Mouse (Mus musculus) regulatory T cell (primary cell): ENCODE data around the gene Adamts6.

Source experiments
- in situ Hi-C: fragments of 300-600 bp; cut with MboI, MseI; formaldehyde crosslinking; loops from one replicate; pipeline ENCODE4 v1.15.1; 2025; ENCODE audit warnings: high pct_unique_total_duplicates

Adamts6 gene

DNA sequence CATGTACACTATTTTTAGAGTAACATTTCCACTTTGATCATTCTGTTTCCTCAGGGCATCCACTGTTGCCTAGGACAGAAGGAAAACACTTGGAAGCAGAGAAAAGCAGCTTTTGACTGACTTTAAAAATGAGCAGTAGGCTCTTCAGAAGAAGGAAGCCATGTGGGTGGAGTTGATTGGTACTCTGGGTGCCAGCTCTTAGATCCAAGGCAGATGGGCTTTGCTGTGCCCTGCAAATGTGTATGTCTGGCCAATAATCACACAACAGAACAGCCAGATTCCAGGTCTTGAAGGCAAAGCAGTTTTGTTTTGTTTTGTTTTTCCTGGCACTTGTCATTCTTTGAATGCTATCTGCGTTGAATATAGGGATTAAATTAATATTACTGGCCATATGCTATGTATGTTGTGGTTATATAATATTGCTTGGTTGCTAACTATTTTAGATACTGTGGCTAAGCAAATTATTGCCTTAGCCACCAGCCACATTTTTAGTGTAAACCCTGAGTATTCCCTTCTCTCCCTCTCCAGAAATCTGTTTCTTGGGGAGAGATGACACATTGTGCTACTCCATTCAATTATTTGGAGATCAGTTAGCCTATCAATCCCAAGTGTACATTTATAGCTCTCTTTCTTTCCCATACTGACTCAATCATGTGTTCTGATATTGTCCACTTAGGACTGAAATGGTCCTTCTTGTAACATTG is 165.8 kb downstream of the Adamts6 start:
- in situ Hi-C loops: no loop called here

DNA sequence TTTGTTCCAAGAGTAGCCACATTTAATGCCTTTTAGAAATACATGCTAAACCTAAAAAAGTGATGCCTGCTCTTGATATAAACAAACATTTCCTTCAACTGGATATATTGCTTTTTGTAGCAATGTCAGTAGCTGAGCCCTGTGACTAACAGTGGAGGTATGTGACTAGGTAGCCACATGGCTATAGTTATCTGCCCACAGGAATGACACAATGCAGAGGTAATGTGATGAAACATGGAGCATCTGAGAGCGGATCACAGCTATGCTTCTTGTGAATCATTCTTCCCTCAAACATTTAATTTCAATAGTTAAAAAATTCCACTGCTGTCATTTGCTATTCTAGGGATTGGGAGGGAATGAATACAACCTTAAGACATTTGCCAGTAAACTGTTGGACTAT is 172.7 kb downstream of the Adamts6 start:
- in situ Hi-C loops: no loop called here

DNA sequence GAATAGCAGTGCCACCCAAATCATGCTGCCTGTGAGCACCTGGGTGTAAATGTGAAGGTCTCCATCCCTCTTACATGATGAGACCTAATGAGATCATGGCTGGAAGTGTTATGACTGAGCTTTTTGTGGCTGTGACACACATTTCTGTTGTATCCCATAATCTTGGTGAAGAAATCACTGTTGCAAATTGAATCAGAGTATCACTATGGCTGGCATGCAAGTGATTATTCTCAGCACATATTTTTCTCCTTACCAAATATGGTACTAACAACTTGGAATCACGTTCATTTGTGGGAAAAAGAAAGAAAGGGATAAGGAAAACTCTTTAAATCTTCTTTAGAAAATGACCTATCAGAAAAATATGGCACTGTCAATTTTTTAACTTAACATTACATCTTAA is 180.4 kb downstream of the Adamts6 start:
- in situ Hi-C loops: no loop called here

DNA sequence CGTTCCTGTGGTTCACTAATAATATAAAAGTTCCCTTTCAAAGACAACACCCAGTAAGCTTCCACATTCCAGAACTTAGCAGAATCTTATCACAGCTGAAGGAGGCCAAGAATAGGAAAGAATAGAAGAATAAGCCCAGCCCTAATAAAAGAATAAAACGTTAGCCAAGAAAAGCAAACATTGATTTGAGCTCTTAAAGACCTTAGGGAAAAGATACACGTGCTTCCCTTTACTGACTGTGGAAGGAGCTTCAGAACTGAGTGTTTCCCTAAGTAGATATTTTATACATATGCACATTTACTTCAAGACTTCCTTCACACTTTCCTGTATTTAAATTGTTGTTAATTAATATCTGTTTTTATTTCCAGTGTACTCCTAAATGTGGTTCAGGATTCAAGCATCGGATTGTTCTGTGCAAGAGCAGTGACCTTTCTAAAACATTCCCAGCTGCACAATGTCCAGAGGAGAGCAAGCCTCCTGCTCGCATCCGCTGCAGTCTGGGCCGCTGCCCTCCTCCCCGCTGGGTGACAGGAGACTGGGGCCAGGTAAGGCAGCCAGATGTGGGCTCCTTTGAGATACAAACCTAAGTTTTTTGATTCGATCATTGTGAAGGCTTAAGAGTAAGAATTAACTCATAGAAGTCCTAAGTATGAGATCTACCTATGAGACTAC is 188.8 kb downstream of the Adamts6 start:
- in situ Hi-C loops: no loop called here

DNA sequence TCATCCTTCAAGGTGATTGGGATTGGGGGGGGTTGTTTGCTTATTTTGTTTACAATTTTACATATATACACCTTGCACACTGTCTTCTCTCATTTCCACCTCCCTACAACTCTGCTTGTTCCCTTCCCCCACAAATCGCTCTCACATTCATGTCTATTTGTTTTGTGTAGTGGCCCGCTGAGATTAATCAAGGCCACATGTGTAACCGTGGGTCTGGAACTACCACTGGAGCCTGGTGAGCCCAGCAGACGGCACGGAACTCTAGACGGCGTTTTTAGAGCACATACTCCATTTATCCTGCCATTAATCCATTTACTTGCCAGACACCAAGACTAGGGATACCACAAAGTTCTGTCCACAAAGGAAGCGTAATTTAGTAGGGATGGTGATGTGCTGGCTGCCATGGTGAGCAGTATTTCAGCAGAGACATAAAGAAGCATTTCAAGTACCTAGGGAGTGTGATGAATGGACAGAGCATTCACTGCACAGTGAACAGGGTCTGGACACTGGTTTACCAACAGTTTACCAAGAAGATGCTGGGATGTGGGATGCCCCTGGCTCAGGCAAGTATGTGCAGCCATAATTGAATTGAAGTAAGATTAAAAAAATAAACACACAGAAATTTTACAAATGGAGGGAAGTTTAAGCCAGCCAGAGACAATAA is 194.9 kb downstream of the Adamts6 start:
- in situ Hi-C loops: no loop called here

DNA sequence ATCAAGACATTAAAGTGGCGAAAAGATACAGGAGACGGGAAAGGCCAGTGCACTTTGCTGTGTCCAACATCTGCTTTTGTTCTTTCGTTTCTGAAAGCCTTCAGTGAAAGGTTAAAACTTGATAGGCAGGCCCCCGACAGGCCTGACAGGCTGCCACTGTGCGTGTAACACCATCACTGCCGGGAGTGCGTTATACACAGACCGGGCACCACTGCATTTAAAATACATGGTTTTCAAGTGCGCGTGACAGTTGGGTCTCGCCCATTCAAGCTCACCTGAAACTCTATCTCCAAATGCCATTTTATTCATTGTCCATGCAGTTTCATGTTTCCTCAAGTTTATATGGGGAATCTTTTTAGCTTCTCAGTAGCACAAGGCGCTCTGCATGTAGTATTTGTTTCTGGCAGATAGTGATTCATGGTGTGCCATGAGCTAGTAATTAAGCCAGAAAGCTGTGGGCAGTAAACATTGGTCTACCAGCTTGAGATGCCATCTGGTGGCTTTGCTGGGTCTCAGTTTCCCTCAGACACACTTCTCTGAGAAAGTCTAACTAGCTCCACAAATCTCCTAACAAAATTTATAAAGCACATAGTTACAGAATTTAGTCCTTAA is 195.6 kb downstream of the Adamts6 start:
- in situ Hi-C loops: no loop called here

DNA sequence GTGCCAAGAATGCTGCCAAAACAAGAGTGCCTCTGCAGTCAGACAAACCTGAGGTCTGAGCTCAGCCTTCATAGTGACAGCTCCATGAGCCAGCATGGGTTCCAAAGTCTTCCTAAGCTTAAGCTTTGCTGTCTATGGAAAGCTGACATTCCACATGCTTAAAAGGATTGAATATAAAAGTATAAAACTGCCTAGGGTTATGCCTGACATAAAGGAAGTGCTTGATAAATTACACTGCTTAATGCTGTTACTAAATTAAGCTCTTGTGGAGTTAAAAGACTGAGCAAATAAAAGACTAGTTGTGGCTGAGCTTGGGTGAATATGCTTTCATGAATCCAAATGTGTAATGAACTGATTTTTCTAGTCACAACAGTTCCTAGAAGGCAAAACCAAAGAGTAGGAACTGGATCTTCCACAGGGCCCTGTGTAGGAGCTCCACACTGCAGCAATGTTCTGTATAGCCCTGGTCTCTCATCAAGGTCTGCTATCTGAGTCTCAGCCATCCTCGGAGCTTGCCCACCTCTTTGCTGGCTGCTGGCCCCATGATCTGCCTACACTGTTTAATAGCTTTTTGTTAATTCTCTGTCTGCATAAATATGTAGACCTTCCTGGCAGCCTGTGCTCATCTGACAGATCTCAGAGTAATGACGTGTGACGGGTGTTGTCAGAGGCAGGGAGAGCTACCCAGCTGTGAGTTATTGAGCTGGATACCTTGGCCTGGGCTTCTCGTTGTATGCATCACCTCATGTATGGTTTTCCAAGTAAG is 203.6 kb downstream of the Adamts6 start:
- in situ Hi-C loops: no loop called here

DNA sequence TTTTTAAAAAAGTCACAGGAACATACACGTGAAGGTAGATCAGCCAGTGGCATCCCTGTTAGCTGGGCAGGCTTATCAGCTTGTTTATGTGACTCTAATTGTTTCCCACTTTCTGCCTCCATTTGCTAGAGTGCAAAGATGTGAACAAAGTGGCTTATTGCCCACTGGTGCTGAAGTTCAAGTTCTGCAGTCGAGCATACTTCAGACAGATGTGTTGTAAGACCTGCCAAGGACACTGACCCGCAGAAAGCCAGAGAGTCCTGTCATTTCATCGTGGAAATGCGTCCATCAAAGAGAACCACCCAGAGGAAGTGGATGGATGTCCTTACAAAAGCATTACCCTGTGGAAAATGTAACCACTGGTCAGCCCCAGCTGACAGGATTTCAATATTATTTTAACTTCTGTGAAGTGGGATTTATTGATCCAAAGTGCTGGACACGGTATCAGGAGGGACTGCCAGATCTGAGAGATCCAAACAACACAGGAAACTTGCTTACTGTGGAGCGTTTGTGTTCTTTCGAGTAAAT is 205.9 kb downstream of the Adamts6 start:
- in situ Hi-C loops: no loop called here

DNA sequence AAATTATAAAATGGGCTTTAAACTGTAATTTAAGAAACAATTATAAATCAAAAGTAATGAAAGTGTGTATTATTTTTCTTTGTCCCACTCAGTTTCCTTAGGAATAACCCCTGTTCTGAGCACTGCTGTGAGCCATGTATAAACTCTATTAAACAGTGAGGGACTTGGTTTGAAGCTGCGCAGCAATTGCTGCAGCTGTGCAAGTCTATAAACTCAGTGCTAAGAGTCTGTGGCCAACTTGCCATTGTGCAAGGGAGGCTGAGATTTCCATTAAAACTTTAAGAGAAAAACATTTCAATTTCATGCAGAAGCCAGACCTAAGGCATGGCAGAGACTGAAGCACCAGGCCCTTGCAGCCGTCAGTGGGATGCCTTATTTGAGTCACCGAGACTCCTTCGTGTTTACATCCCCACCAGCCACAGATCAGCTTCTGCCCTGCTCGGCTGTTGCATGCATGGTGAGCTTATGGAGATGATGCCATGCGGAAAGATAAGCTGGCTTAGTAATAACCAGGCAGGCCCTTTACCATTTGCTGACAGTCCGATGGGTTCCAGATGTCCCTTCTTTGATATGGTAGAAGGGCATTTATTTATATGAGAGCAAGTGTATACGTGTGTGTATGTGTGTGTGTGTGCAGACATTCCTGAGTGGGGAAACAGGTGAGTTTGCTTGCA is 206.7 kb downstream of the Adamts6 start:
- in situ Hi-C loops: no loop called here

DNA sequence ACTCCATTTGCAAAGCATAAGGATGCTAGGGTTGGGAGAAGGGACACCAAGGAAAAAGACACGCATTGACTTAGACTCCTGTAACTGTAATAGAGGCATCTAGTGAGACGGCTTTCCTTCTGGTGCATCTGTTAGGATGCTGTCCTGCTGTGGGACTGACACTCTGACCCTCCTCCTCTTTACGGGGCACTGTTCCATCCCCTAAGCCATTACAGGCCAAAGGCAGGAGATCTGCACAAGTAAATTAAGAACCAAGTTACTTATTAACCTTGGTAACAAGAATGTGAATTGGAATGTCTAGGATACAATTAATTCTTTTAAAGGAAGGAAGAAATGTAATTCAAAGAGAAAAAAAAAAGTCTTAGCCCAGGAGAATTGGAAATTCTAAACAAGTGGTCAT is 210.0 kb downstream of the Adamts6 start:
- in situ Hi-C loops: no loop called here

DNA sequence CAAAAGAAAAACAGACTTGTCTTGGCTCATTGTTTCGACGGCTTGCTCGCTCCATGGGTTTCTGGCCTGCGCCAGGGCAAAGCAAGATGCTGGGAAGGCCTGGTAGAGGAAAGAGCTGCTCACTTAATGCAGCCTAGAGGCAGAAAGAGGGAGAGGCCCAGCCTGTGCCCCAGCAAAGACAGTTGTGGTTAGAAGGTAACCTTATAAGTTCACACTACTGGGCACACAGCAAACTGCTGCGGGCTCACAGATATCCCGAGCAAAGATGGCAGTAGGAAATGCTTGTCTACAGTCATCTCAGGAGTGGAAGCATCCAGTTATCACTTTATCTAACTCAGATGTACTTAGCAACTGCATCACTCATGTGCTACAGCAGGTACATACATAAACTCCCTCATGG is 211.0 kb downstream of the Adamts6 start:
- in situ Hi-C loops: no loop called here

DNA sequence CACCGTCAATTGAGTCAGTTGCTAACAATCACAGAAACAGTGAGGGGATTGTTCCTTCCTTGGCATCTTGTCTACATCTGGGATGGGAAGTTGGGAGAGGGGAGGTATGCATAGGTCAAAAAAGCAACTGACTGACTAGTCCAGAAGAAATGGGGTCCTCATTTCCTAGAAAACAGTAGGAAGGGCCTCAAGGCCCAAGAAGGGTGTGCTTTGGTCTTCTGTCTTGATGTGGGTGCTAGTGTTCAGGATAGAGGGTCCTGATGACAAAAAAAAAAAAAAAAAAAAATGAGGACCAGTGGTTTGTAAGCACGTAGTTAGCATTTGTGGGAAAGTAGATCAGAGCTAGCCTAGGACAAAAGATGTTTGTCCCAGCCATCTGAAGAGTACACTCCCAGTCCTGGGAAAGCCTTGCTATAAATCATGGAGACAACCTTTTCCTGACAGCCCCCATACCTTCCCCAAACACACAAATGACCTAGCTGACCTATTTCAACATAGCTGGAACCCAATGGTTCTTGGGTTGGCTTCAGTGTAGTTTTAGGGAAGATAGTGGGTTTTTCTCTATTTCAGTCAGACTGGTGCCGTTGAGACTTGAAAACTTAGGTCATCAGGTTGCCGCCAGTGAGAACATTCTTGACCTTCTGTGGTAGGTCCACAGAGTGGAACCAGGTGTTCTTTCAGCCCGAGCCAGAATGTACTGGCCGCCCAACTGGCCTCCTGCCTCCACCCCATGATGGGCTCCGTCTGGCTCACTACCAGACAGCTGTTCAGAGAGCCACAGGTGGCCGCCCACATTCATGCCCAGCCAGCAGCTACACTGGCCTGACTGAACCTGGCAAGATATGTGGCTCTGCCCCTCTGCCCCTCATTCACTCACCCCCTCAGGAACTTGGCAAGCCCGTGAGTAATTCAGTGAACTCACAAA is 211.7 kb downstream of the Adamts6 start:
- in situ Hi-C loops: no loop called here

DNA sequence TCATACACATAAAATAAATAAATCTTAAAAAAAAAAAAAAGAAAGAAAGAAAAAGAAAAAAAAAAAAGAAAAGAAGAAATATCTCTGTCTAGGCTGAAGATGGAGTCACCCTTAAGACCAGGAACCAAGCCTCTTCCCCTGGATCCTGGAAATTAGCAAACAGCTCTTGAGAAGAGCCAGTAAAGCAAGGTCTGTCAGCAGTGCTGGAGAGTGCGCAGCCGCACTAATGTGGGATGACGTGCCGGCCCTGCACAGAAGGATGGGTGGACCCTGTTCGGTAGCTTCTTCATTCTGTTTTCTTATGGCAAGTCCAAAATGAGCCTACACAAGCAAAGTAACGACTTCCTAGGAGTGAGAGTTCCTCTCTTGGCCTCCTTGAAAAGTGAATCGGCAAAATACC is 214.8 kb downstream of the Adamts6 start:
- in situ Hi-C loops: no loop called here

DNA sequence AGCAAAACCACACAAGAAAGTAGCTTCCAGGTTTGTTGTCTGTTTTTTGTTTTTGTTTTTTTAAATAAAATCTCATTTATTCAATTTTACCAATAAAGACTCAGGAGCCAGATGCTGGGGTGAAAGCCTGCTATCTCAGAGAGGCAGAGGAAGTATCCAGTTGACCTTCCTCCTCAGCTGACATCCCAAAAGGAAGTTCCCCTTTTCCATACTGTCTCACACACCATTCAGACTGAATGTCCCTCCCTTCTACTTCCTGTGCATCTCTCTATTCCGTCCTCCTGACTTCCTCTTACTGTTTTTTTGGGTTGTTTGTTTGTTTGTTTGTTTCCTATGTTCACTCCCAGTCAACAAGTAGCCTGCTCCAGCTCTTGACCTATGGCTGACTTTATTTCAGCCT is 216.4 kb downstream of the Adamts6 start:
- in situ Hi-C loops: no loop called here

DNA sequence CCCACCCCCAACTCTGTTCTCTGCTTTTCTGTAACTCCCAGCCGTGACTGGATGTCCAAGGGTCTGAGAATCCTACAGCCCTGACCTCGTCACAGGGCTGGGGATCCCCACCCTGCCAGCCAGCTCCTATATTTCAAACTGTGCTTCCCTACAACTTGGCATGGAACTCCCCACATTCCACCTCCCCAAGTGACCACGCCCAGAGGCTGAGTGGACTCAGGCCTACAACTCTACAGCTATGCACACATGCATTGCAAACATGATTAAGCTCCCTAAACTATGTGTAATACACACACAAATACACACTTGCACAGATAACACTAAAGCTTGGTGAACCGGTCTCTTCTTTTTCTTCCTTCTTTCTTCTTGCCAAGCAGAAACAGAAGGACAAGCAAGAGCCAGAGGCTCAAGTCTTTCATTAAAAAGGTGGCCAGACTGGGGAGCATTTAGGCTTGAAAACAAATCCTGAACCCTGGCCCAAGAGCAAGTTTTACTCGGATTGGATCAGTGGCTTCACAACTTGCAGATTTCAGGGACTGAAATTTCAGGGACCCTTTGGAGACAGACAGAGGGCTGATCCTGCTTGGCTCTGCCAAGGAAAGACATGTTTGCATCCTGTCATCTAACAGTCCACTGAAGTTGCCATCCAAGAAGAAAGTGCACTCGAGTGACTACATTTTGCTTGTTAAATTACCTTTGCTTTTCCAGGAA is 218.7 kb downstream of the Adamts6 start:
- in situ Hi-C loops: no loop called here

DNA sequence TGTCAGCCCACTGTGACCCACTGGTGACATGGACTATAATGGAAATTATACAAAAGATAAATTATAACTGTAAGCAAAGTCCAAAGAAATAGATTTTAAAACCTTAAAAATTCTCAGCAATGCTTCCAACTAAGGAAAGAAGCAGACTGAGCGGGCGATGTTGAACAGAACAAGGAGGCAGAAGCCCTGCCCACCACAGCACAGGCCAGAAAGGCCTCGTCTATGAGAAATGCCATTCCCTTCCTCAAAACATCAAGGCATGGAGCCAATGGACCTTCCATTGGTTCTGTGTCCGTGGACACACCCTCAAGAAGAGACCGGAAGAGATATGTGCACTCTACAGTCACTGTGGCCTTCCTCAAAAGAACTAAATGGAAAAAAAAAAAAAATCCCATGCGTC is 220.0 kb downstream of the Adamts6 start:
- in situ Hi-C loops: no loop called here

DNA sequence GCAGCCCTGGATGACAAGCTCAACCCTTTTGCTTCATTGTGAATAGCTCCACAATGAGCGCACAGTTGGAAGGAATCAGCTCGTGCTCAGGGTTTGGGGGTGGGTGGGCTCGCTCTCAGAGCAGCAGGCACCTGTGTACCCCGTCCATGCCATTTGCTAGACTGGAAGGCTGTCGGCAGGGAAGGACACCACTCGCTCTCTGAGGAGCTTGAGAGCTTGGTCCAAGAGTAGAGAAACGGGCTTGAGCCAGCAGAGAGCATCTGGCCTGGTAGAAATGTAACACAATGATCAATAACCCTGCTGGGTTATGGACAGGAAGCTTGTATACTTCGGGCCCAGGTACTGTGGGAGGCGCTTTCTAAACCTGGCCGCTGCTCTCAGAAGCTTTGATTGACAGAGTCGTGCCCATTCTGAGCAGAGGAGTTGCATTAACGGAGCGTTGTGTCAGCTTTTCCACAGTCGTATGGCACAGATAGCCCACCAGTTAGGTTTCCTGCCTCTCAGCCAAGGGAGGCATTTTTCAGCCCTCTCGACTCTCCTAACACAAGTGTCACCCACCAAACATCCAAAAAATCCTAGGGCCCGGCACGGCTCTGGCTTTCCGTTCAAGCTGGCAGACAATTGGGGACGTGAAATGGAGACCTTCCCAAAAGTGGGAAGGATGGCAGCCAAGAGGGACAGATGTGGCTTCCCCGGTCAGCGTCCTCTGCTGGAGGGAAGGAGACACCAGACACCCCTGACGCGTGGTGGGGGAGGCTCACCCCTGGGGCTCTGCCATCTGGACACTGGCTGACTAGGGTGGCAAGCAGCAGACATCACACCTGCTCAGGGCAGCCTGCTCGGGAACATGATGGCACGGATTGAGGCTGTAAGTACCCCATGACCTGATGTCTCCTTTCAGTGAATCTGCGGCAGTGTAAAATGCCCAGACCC is 222.2 kb downstream of the Adamts6 start:
- in situ Hi-C loops: no loop called here

DNA sequence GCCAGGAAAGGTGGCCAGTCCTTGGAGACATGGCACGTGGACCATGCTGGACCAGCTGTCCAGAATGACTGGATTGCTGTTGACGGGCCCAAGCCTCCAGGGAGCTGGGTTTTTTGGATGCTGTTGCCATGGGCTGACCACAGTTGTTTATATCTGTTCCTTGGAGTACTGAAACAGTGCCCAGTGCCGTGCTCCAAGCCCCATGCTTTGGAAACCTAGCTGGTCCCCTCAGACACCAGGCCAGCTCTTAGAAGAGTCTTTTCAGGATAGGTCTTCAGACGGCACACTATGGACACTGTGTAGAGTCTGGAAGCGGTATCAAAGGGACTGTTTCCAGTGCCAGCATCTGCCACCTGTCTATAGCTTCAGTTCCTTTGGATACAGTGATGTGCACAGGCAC is 223.1 kb downstream of the Adamts6 start:
- in situ Hi-C loops: no loop called here
